Mouse (Mus musculus) spleen, adult 2 months (tissue): ENCODE results near the gene Txndc9. TPM values are rescaled to one million over a fixed set of nuclear protein-coding genes. Genes with fewer than 3 reads are reported as not detected.

ENCODE experiments used
- DNase-seq, 2 experiments: peaks; one replicate each; pipeline versions ENCODE4 v3.0.0 to v3.0.0-alpha.2; 2012 to 2021; ENCODE audit warnings: low spot score in 2 of 2, low read depth in 1 of 2
- H3K27ac ChIP-seq: fragments of 200-500 bp; 2 replicates; pipeline ENCODE4 v1.5.1; 2012; ENCODE audit warnings: low read length, inconsistent platforms; ENCODE audit not compliant: insufficient read depth
- H3K27me3 ChIP-seq: fragments of 200-500 bp; 2 replicates; pipeline ENCODE4 v1.6.1; 2012; ENCODE audit warnings: mild to moderate bottlenecking, moderate library complexity, low read length, inconsistent platforms; ENCODE audit not compliant: control insufficient read depth, insufficient read depth
- H3K36me3 ChIP-seq: fragments of 200-500 bp; 2 replicates; pipeline ENCODE4 v1.6.1; 2012; ENCODE audit warnings: mild to moderate bottlenecking, low read length, inconsistent platforms; ENCODE audit not compliant: control insufficient read depth, insufficient read depth
- H3K4me1 ChIP-seq: fragments of 200-500 bp; 2 replicates; pipeline ENCODE4 v1.6.1; 2011; ENCODE audit warnings: inconsistent platforms; ENCODE audit not compliant: control insufficient read depth, insufficient read depth, insufficient read length
- H3K4me3 ChIP-seq: fragments of 200-500 bp; 2 replicates; pipeline ENCODE4 v1.5.1; 2011; ENCODE audit warnings: mild to moderate bottlenecking, inconsistent platforms; ENCODE audit not compliant: insufficient read depth, insufficient read length; ENCODE audit errors: extremely low read depth
- CTCF ChIP-seq: fragments of 200-500 bp; IDR thresholded peaks from 2 replicates; pipeline ENCODE4 v1.5.1; 2011; ENCODE audit warnings: mild to moderate bottlenecking, inconsistent platforms; ENCODE audit not compliant: insufficient read depth, insufficient read length, insufficient replicate concordance; ENCODE audit errors: extremely low read depth
- POLR2A ChIP-seq: fragments of 200-500 bp; IDR thresholded peaks from 2 replicates; pipeline ENCODE4 v1.6.1; 2011; ENCODE audit warnings: low read depth, low read length, inconsistent platforms
- WGBS: fragments of 180-500 bp; shearing (Covaris S2); methylation state at CpG from one replicate; pipeline ENCODE4 v1.1.7; 2018; 5-methylcytosine and 5-hydroxymethylcytosine counted together
- polyA plus RNA-seq: library from polyadenylated mRNA; depleted of rRNA; stranded (reverse); fragments of >200 nt; gene quantifications from 2 replicates; pipeline ENCODE4 v1.2.3, GENCODE M21; 2012

The Txndc9 gene
- polyA plus RNA-seq, 1 experiment: 4.9 TPM

- no peak overlapping the region for H3K27ac ChIP-seq
- DNase-seq: no peak
- H3K36me3 ChIP-seq: peaks cover 8% of the 10 kb centered on the region
- H3K4me1 ChIP-seq: no peaks in the 10 kb centered on the region; the same call in none of the 2 replicates
- WGBS: 59% methylated on average over 3 of the region's 3 CpGs
- no peak overlapping the region for H3K4me3 ChIP-seq
- H3K27me3 ChIP-seq: no peaks in the 10 kb centered on the region
- TF ChIP-seq POLR2A (no peak), CTCF (no peak)
Measured at GRCm38 (mm10) chr1:37999552-37999951, 1.9 kb upstream of the Txndc9 start.

- Histone ChIP-seq H3K27ac (peak overlapping the region; percentile 52; the same call in 1 of the 2 replicates), H3K4me3 (peak overlapping the region; percentile 80), H3K36me3 (peaks cover 10% of the 10 kb centered on the region), H3K27me3 (no peaks in the 10 kb centered on the region), H3K4me1 (no peaks in the 10 kb centered on the region; the same call in none of the 2 replicates)
- no peak for TF ChIP-seq CTCF
- no peak for TF ChIP-seq POLR2A
- DNase-seq: no peak
- WGBS: 3% methylated on average over 45 of the region's 47 CpGs
Measured at GRCm38 (mm10) chr1:37998371-37999199, 892 bp upstream of the Txndc9 start.

GRCm38 (mm10) chr1:37996877-37997484 lies 712 bp downstream of the Txndc9 start:
- H3K27ac ChIP-seq: peak overlapping the region; percentile 96
- peaks cover 10% of the 10 kb centered on the region for H3K36me3 ChIP-seq
- H3K27me3 ChIP-seq: no peaks in the 10 kb centered on the region
- H3K4me1 ChIP-seq: no peaks in the 10 kb centered on the region; the same call in none of the 2 replicates
- TF ChIP-seq POLR2A: peak; percentile 43
- TF ChIP-seq CTCF: no peak
- DNase-seq: peak; percentile 98 to 99
- peak overlapping the region; percentile 94 for H3K4me3 ChIP-seq
- under 1% methylated on average over 42 of the region's 42 CpGs for WGBS

GRCm38 (mm10) chr1:37996226-37996625 lies 1.5 kb downstream of the Txndc9 start:
- Histone ChIP-seq H3K4me1 (no peaks in the 10 kb centered on the region; the same call in none of the 2 replicates), H3K27ac (peak overlapping the region; percentile 96; the same call in 1 of the 2 replicates), H3K36me3 (peaks cover 15% of the 10 kb centered on the region), H3K4me3 (peak overlapping the region; percentile 94), H3K27me3 (no peaks in the 10 kb centered on the region)
- no peak for TF ChIP-seq POLR2A
- TF ChIP-seq CTCF: no peak
- WGBS: 39% methylated on average over 3 of the region's 3 CpGs
- no peak for DNase-seq

GRCm38 (mm10) chr1:37987856-37988255 lies 9.8 kb downstream of the Txndc9 start:
- Histone ChIP-seq H3K27ac (no peak overlapping the region), H3K36me3 (peaks cover 39% of the 10 kb centered on the region), H3K4me1 (no peaks in the 10 kb centered on the region), H3K27me3 (no peaks in the 10 kb centered on the region), H3K4me3 (no peak overlapping the region)
- TF ChIP-seq POLR2A (no peak), CTCF (no peak)
- DNase-seq: no peak
- 95% methylated on average over 5 of the region's 5 CpGs for WGBS

- H3K4me3 ChIP-seq: no peak overlapping the region
- no peak overlapping the region for H3K27ac ChIP-seq
- H3K4me1 ChIP-seq: no peaks in the 10 kb centered on the region
- no peak for TF ChIP-seq POLR2A
- TF ChIP-seq CTCF: no peak
- H3K36me3 ChIP-seq: peaks cover 31% of the 10 kb centered on the region
- WGBS: 89% methylated on average over 9 of the region's 9 CpGs
- no peaks in the 10 kb centered on the region for H3K27me3 ChIP-seq
- no peak for DNase-seq
Measured at GRCm38 (mm10) chr1:37985764-37986323, 11.8 kb downstream of the Txndc9 start.
